Mouse (Mus musculus): ENCODE measurements around the gene Pgpep1. TPM values are rescaled to one million over a fixed set of nuclear protein-coding genes. Genes with fewer than 3 reads are reported as not detected.
A peak's percentile ranks its signal among the peaks of the same experiment; 100 is the strongest.

Gene Pgpep1
- polyA plus RNA-seq, 1 experiment: 21.1 TPM

DNA sequence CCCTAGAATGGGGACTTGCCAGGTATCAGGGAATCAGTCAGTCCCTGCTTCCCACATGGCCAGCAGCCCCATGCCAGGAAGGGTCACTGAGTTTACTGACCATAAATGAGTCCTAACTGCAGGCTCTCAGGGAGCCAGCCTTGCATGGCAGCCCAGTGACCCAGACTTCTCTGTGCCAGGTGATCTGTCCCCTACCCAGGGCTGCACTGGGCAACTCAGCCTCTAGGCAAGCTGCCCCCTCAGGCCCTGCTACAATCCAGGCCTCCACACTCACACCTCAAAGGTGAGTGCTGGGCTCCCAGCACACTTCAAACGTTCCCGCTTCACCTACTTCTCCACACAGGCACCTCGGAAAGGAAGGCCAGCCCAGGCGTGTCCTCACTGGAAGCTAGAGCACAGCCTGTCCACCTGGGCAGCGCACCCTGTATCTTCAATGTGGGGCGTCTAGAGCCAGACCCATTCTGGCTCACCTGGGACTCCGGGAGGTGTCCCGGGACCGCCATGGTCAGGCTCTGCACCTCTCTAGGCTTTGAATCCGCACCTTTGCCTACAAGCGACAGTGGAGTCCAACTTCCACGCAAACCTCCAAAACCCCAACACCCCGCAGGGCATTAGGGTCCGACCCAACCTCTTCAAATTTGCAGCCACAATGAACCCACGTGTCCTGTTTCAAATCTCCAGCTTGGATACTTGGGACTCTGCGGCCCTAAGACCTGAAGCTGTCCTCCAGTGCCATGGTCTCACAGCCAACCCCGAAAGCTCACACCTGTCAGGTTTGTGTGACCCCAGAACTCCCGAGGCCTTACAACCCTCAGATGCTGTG is 53.2 kb downstream of the Pgpep1 start:
- no peak overlapping the region for H3K27ac ChIP-seq (ENCODE audit: control insufficient read depth, insufficient read depth, low read depth, low read length, poor library complexity)
- 69% methylated on average over 18 of the region's 18 CpGs for WGBS

GRCm38 (mm10) chr8:70605871-70606779 is 54.1 kb downstream of the Pgpep1 start:
- peaks cover 6% of the 10 kb centered on the region for H3K4me1 ChIP-seq (ENCODE audit: control insufficient read depth, insufficient read depth, low read length)
- no peak overlapping the region for H3K27ac ChIP-seq (ENCODE audit: control insufficient read depth, insufficient read depth, low read depth, low read length, poor library complexity)
- TF ChIP-seq CTCF (IDR thresholded peaks at IDR 0.05; ENCODE audit: control insufficient read depth, insufficient read depth, low read length) (no peak), POLR2A (IDR thresholded peaks at IDR 0.05; ENCODE audit: borderline replicate concordance, control insufficient read depth, low read depth, low read length) (no peak)
- WGBS: 69% methylated on average over 9 of the region's 9 CpGs
- H3K4me3 ChIP-seq (replicated peaks; ENCODE audit: control insufficient read depth, low read depth, low read length): no peak overlapping the region

More for the DNA sequence above, 53.2 kb downstream of the Pgpep1 start:
- Histone ChIP-seq H3K4me1 (ENCODE audit: control insufficient read depth, insufficient read depth, low read length) (peaks cover 6% of the 10 kb centered on the region), H3K4me3 (replicated peaks; ENCODE audit: control insufficient read depth, low read depth, low read length) (peak overlapping the region; percentile 71)
- no peak for TF ChIP-seq POLR2A (IDR thresholded peaks at IDR 0.05; ENCODE audit: borderline replicate concordance, control insufficient read depth, low read depth, low read length)
- TF ChIP-seq CTCF (IDR thresholded peaks at IDR 0.05; ENCODE audit: control insufficient read depth, insufficient read depth, low read length): no peak

- TF ChIP-seq CTCF (IDR thresholded peaks at IDR 0.05; ENCODE audit: control insufficient read depth, insufficient read depth, low read length) (no peak), POLR2A (IDR thresholded peaks at IDR 0.05; ENCODE audit: borderline replicate concordance, control insufficient read depth, low read depth, low read length) (no peak)
- no peak overlapping the region for H3K27ac ChIP-seq (ENCODE audit: control insufficient read depth, insufficient read depth, low read depth, low read length, poor library complexity)
- WGBS: 84% methylated on average over 7 of the region's 7 CpGs
- H3K4me3 ChIP-seq (replicated peaks; ENCODE audit: control insufficient read depth, low read depth, low read length): no peak overlapping the region
- H3K4me1 ChIP-seq (ENCODE audit: control insufficient read depth, insufficient read depth, low read length): peaks cover 7% of the 10 kb centered on the region
Observed at GRCm38 (mm10) chr8:70604558-70604957, 55.6 kb downstream of the Pgpep1 start.

GRCm38 (mm10) chr8:70602139-70602811 is 57.9 kb downstream of the Pgpep1 start:
- Histone ChIP-seq H3K4me3 (replicated peaks; ENCODE audit: control insufficient read depth, low read depth, low read length) (no peak overlapping the region), H3K27ac (ENCODE audit: control insufficient read depth, insufficient read depth, low read depth, low read length, poor library complexity) (no peak overlapping the region; the same call in 1 of the 2 replicates), H3K4me1 (ENCODE audit: control insufficient read depth, insufficient read depth, low read length) (peaks cover 3% of the 10 kb centered on the region)
- WGBS: 78% methylated on average over 13 of the region's 13 CpGs
- TF ChIP-seq CTCF (IDR thresholded peaks at IDR 0.05; ENCODE audit: control insufficient read depth, insufficient read depth, low read length) (no peak), POLR2A (IDR thresholded peaks at IDR 0.05; ENCODE audit: borderline replicate concordance, control insufficient read depth, low read depth, low read length) (0 out of 2 replicates have a peak, but pooled peaks have one; percentile 20)

DNA sequence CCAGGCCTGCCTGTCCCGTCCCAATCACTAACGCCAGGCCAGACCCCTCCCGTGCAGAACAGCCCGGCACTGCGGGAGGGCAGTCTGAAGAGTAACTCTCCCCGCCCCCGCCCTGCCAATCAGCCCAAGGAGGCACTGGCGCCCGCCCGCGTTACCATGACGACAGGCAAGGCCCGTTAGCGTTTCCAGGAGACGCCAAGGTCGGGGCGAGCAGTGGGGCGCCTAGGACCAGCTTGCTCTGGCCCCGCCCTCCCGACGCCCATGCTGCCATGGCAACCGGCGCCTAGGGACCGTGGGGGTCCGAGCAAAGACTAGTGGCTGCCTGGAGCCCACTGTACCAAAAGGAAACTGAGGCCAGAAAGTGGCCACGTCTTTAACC is 58.9 kb downstream of the Pgpep1 start:
- Histone ChIP-seq H3K4me3 (replicated peaks; ENCODE audit: control insufficient read depth, low read depth, low read length) (no peak overlapping the region), H3K27ac (ENCODE audit: control insufficient read depth, insufficient read depth, low read depth, low read length, poor library complexity) (peak overlapping the region; percentile 56), H3K4me1 (ENCODE audit: control insufficient read depth, insufficient read depth, low read length) (peaks cover 3% of the 10 kb centered on the region)
- WGBS: 6% methylated on average over 26 of the region's 26 CpGs
- TF ChIP-seq CTCF (IDR thresholded peaks at IDR 0.05; ENCODE audit: control insufficient read depth, insufficient read depth, low read length): no peak
- no peak for TF ChIP-seq POLR2A (IDR thresholded peaks at IDR 0.05; ENCODE audit: borderline replicate concordance, control insufficient read depth, low read depth, low read length)

DNA sequence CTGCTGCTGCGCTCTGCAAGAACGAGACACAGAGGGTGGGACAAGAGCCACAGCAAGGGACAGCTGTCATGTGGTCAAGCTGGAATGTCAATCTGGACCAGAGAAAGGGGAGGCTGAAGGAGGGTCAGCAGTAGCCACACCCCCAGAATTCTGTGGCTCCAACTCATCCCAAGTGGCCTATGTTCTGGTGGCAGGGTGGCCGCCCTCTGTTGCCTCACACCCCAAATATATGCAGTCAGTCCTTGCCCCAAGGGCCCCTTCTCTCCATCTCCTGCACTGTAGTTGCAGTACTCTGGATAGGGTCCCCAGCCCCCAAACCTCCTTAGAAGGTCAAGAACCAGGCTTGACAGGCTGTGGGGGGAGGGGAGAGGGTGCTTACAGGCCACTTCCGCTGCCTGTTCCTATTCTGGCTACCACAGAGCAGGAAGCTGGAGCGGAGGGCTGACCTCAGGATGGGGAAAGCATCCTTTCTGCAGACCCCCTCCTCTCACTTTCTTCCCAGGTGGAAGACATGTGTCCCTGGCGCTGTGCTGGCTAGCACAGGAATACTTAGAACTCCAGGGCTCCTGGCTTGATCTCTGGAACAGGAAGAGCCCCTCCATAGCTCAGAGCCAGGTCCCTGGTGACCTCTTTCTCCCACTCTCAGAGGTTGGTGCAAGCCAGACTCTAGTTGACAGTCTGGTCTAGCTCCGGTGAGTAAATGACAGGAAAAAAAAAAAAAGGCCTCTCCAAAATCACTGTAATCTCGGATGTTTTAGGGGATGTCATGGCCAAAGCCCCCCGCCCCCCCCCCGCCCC is 59.5 kb downstream of the Pgpep1 start:
- TF ChIP-seq CTCF (IDR thresholded peaks at IDR 0.05; ENCODE audit: control insufficient read depth, insufficient read depth, low read length) (no peak), POLR2A (IDR thresholded peaks at IDR 0.05; ENCODE audit: borderline replicate concordance, control insufficient read depth, low read depth, low read length) (no peak)
- peaks cover 3% of the 10 kb centered on the region for H3K4me1 ChIP-seq (ENCODE audit: control insufficient read depth, insufficient read depth, low read length)
- H3K27ac ChIP-seq (ENCODE audit: control insufficient read depth, insufficient read depth, low read depth, low read length, poor library complexity): peak overlapping the region; percentile 76
- H3K4me3 ChIP-seq (replicated peaks; ENCODE audit: control insufficient read depth, low read depth, low read length): peak overlapping the region; percentile 5
- WGBS: 32% methylated on average over 10 of the region's 10 CpGs

DNA sequence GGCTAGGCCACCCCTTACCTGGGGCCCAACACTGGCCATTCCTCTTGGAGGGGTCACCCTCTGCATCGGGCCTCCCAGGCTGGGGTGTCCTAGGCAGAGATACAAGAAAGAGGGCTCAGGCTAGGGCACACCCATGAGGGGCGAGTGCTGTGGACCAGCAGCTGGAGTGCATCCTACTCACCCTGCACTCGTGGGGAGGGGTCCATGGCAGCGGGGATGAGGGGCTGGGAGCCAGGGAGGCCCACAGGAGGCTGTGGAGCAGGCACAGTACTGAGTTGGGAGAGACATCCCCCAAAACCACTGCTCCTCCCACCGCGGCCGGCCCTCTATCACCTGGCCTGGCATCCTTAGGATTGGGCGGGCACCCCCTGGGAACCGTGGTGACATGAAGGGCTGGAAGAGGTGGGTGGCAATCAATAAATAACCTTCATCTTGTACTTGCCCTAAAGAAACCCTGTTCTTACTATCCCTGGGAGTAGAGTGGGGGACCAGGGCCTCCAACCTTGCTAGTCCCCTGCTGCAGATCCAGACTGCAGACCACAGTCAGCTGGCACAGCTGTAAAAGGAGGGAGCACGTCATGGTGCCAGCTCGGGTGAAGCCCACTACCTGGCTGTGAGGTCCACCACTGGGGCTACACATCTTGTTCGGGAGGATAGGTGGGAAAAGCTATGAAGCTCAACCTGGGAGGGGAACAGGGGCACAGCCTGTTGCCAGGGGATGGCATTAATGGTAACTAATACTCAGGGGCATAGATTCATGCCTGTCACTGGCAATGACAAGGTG is 60.5 kb downstream of the Pgpep1 start:
- H3K4me3 ChIP-seq (replicated peaks; ENCODE audit: control insufficient read depth, low read depth, low read length): no peak overlapping the region
- WGBS: 87% methylated on average over 12 of the region's 12 CpGs
- TF ChIP-seq POLR2A (IDR thresholded peaks at IDR 0.05; ENCODE audit: borderline replicate concordance, control insufficient read depth, low read depth, low read length) (no peak), CTCF (IDR thresholded peaks at IDR 0.05; ENCODE audit: control insufficient read depth, insufficient read depth, low read length) (no peak)
- H3K27ac ChIP-seq (ENCODE audit: control insufficient read depth, insufficient read depth, low read depth, low read length, poor library complexity): no peak overlapping the region
- peaks cover 4% of the 10 kb centered on the region for H3K4me1 ChIP-seq (ENCODE audit: control insufficient read depth, insufficient read depth, low read length)

Measured in bone marrow, adult 2 months (tissue).